Mouse (Mus musculus) thymus, adult 2 months (tissue): Measurements from ENCODE around the gene Spats2l. TPM values are rescaled to one million over a fixed set of nuclear protein-coding genes. Genes with fewer than 3 reads are reported as not detected.

Source experiments
- DNase-seq: peaks from one replicate; pipeline ENCODE4 v3.0.0; 2021
- H3K27ac ChIP-seq: fragments of 200-500 bp; 2 replicates; pipeline ENCODE4 v1.5.1; 2012; ENCODE audit warnings: low read length, control low read depth; ENCODE audit not compliant: control insufficient read depth, insufficient read depth
- H3K27me3 ChIP-seq: fragments of 200-500 bp; 2 replicates; pipeline ENCODE4 v1.6.1; 2012; ENCODE audit warnings: mild to moderate bottlenecking, low read length, moderate library complexity, mixed read lengths; ENCODE audit not compliant: control insufficient read depth, insufficient read depth
- H3K36me3 ChIP-seq: fragments of 200-500 bp; 2 replicates; pipeline ENCODE4 v1.6.1; 2012; ENCODE audit warnings: mild to moderate bottlenecking, low read length, moderate library complexity; ENCODE audit not compliant: control insufficient read depth, insufficient read depth
- H3K4me1 ChIP-seq: fragments of 200-500 bp; replicated peaks from 2 replicates; pipeline ENCODE4 v1.6.1; 2012; ENCODE audit warnings: low read length; ENCODE audit not compliant: control insufficient read depth, insufficient read depth
- H3K4me3 ChIP-seq: fragments of 200-500 bp; 2 replicates; pipeline ENCODE4 v1.5.1; 2012; ENCODE audit warnings: mild to moderate bottlenecking, low read length, control low read depth, moderate library complexity; ENCODE audit not compliant: control insufficient read depth, insufficient read depth
- CTCF ChIP-seq: fragments of 200-500 bp; IDR thresholded peaks from 2 replicates; pipeline ENCODE4 v1.5.1; 2012; ENCODE audit warnings: mild to moderate bottlenecking, control low read depth, low read length, moderate library complexity, borderline replicate concordance; ENCODE audit not compliant: control insufficient read depth, poor library complexity, insufficient read depth; ENCODE audit errors: extremely low read depth
- POLR2A ChIP-seq: fragments of 200-500 bp; IDR thresholded peaks from 2 replicates; pipeline ENCODE4 v1.6.1; 2012; ENCODE audit warnings: mild to moderate bottlenecking, low read length, control low read depth, moderate library complexity; ENCODE audit not compliant: control insufficient read depth, poor library complexity, insufficient read depth; ENCODE audit errors: extremely low read depth
- WGBS: fragments of 180-500 bp; shearing (Covaris S2); methylation state at CpG from one replicate; pipeline ENCODE4 v1.1.7; 2018; 5-methylcytosine and 5-hydroxymethylcytosine counted together
- polyA plus RNA-seq: library from polyadenylated mRNA; depleted of rRNA; stranded (reverse); fragments of >200 nt; gene quantifications from 2 replicates; pipeline ENCODE4 v1.2.3, GENCODE M21; 2012

Spats2l gene
- polyA plus RNA-seq, 1 experiment = 6.1 TPM

GRCm38 (mm10) chr1:57851871-57852270 is 77.9 kb downstream of the Spats2l start:
- TF ChIP-seq CTCF (no peak), POLR2A (no peak)
- DNase-seq = no peak

GRCm38 (mm10) chr1:57852562-57853271 is 78.8 kb downstream of the Spats2l start:
- Histone ChIP-seq H3K36me3 (no peaks in the 10 kb centered on the region), H3K27me3 (no peaks in the 10 kb centered on the region), H3K4me1 (peaks cover 4% of the 10 kb centered on the region), H3K27ac (no peak overlapping the region), H3K4me3 (no peak overlapping the region)
- TF ChIP-seq POLR2A (no peak), CTCF (no peak)
- no peak for DNase-seq
- 68% methylated on average over 12 of the region's 12 CpGs for WGBS

More at GRCm38 (mm10) chr1:57851871-57852270, 77.9 kb downstream of the Spats2l start:
- Histone ChIP-seq H3K27ac (no peak overlapping the region), H3K36me3 (no peaks in the 10 kb centered on the region), H3K4me3 (no peak overlapping the region), H3K4me1 (peaks cover 4% of the 10 kb centered on the region), H3K27me3 (no peaks in the 10 kb centered on the region)
- WGBS = 96% methylated on average over 6 of the region's 6 CpGs

- TF ChIP-seq CTCF (no peak), POLR2A (no peak)
- no peaks in the 10 kb centered on the region for H3K27me3 ChIP-seq
- WGBS = 91% methylated on average over 5 of the region's 5 CpGs
Observed at GRCm38 (mm10) chr1:57857799-57858198, 83.8 kb downstream of the Spats2l start.

GRCm38 (mm10) chr1:57862024-57862423 is 88.1 kb downstream of the Spats2l start:
- Histone ChIP-seq H3K4me1 (no peaks in the 10 kb centered on the region), H3K27me3 (no peaks in the 10 kb centered on the region), H3K4me3 (no peak overlapping the region), H3K36me3 (no peaks in the 10 kb centered on the region), H3K27ac (no peak overlapping the region)
- DNase-seq = no peak
- 94% methylated on average over 4 of the region's 4 CpGs for WGBS
- TF ChIP-seq CTCF (no peak), POLR2A (no peak)

More at GRCm38 (mm10) chr1:57857799-57858198, 83.8 kb downstream of the Spats2l start:
- Histone ChIP-seq H3K4me1 (no peaks in the 10 kb centered on the region), H3K27ac (no peak overlapping the region), H3K36me3 (no peaks in the 10 kb centered on the region), H3K4me3 (no peak overlapping the region)
- DNase-seq = no peak

GRCm38 (mm10) chr1:57868651-57869050 is 94.7 kb downstream of the Spats2l start:
- Histone ChIP-seq H3K27me3 (no peaks in the 10 kb centered on the region), H3K4me3 (no peak overlapping the region), H3K27ac (no peak overlapping the region), H3K4me1 (0 out of 2 replicates have a peak, but pooled peaks cover 4% of the 10 kb centered on the region), H3K36me3 (no peaks in the 10 kb centered on the region)
- TF ChIP-seq POLR2A (no peak), CTCF (no peak)
- DNase-seq = no peak
- 44% methylated on average over 13 of the region's 13 CpGs for WGBS

- 38% methylated on average over 3 of the region's 3 CpGs for WGBS
- Histone ChIP-seq H3K4me3 (no peak overlapping the region), H3K36me3 (no peaks in the 10 kb centered on the region), H3K27ac (no peak overlapping the region), H3K4me1 (0 out of 2 replicates have a peak, but pooled peaks cover 4% of the 10 kb centered on the region), H3K27me3 (no peaks in the 10 kb centered on the region)
- DNase-seq = no peak
- TF ChIP-seq CTCF (no peak), POLR2A (no peak)
Observed at GRCm38 (mm10) chr1:57872006-57872405, 98.0 kb downstream of the Spats2l start.

GRCm38 (mm10) chr1:57873996-57874395 is 100.0 kb downstream of the Spats2l start:
- WGBS = 94% methylated on average over 7 of the region's 7 CpGs
- H3K27ac ChIP-seq = no peak overlapping the region
- H3K4me3 ChIP-seq = no peak overlapping the region
- TF ChIP-seq CTCF = no peak
- no peak for TF ChIP-seq POLR2A
- no peaks in the 10 kb centered on the region for H3K36me3 ChIP-seq
- H3K4me1 ChIP-seq = 0 out of 2 replicates have a peak, but pooled peaks cover 4% of the 10 kb centered on the region
- H3K27me3 ChIP-seq = no peaks in the 10 kb centered on the region
- no peak for DNase-seq
